Mouse (Mus musculus): ENCODE data around the gene Ldlrad1. TPM values are rescaled to one million over a fixed set of nuclear protein-coding genes. Genes with fewer than 3 reads are reported as not detected.

Gene Ldlrad1
- polyA plus RNA-seq, 1 experiment from 2014 or later, result not detected

Other genes starting within 250 kb of the Ldlrad1 start
- gene Mrpl37, start 142.3 kb upstream of the Ldlrad1 start, polyA plus RNA-seq (2014; fragmentation: Nextera tagmentation; extraction: Ambion mirVana), result 90.9 and 94.3 TPM in 2 replicates
- gene Cyb5rl, start 142.2 kb upstream of the Ldlrad1 start, polyA plus RNA-seq (2014; fragmentation: Nextera tagmentation; extraction: Ambion mirVana), result 2.7 and 4.8 TPM in 2 replicates
- gene Cdcp2, start 112.3 kb upstream of the Ldlrad1 start, polyA plus RNA-seq (2014; fragmentation: Nextera tagmentation; extraction: Ambion mirVana), result not detected in 2 replicates
- gene Tmem59, start 30.8 kb upstream of the Ldlrad1 start, polyA plus RNA-seq (2014; fragmentation: Nextera tagmentation; extraction: Ambion mirVana), result 399 and 419 TPM in 2 replicates
- gene Tceanc2, start 30.1 kb upstream of the Ldlrad1 start, polyA plus RNA-seq (2014; fragmentation: Nextera tagmentation; extraction: Ambion mirVana), result 22.7 and 56.4 TPM in 2 replicates
- gene Lrrc42, start 44.4 kb downstream of the Ldlrad1 start, polyA plus RNA-seq (2014; fragmentation: Nextera tagmentation; extraction: Ambion mirVana), result 56.0 and 57.7 TPM in 2 replicates
- 45.2 and 45.3 TPM in 2 replicates for gene Hspb11, start 44.4 kb downstream of the Ldlrad1 start, polyA plus RNA-seq (2014; fragmentation: Nextera tagmentation; extraction: Ambion mirVana)
- not detected in 2 replicates for gene Dio1, start 98.0 kb downstream of the Ldlrad1 start, polyA plus RNA-seq (2014; fragmentation: Nextera tagmentation; extraction: Ambion mirVana)
- gene Yipf1, start 105.2 kb downstream of the Ldlrad1 start, polyA plus RNA-seq (2014; fragmentation: Nextera tagmentation; extraction: Ambion mirVana), result 68.3 and 70.5 TPM in 2 replicates
- 22.5 and 23.2 TPM in 2 replicates for gene Ndc1, start 158.6 kb downstream of the Ldlrad1 start, polyA plus RNA-seq (2014; fragmentation: Nextera tagmentation; extraction: Ambion mirVana)
- 4.3 and 5.7 TPM in 2 replicates for gene Glis1, start 225.4 kb downstream of the Ldlrad1 start, polyA plus RNA-seq (2014; fragmentation: Nextera tagmentation; extraction: Ambion mirVana)

Measured in neural tube, embryonic 14.5 days (tissue).